Mouse (Mus musculus) embryonic facial prominence, embryonic 14.5 days (tissue): ENCODE data around the gene Atn1. TPM values are rescaled to one million over a fixed set of nuclear protein-coding genes. Genes with fewer than 3 reads are reported as not detected.
A peak's percentile ranks its signal among the peaks of the same experiment; 100 is the strongest.

ENCODE experiments used
- ATAC-seq: fragments of 200-750 bp; cut with Nextera tagmentation; 2 replicates; pipeline ENCODE4 v1.8.0; 2017; ENCODE audit warnings: low read depth, moderate number of reproducible peaks, moderate TSS enrichment
- DNase-seq: peaks from one replicate; pipeline ENCODE4 v3.0.0-alpha.2; 2015; ENCODE audit warnings: low spot score
- H3K27ac ChIP-seq: fragments of 300-500 bp; sonication (generic); replicated peaks from 2 replicates; pipeline ENCODE4 v1.5.1; 2014; ENCODE audit warnings: low read depth, mild to moderate bottlenecking, low read length, moderate library complexity
- H3K27me3 ChIP-seq: fragments of 300-500 bp; sonication (generic); replicated peaks from 2 replicates; pipeline ENCODE4 v1.6.1; 2014; ENCODE audit warnings: low read length; ENCODE audit not compliant: control insufficient read depth, insufficient read depth
- H3K36me3 ChIP-seq: fragments of 300-500 bp; sonication (generic); 2 replicates; pipeline ENCODE4 v1.6.1; 2014; ENCODE audit warnings: low read length, mixed read lengths; ENCODE audit not compliant: control insufficient read depth, insufficient read depth
- H3K4me1 ChIP-seq: fragments of 300-500 bp; sonication (generic); 2 replicates; pipeline ENCODE4 v1.6.1; 2014; ENCODE audit warnings: antibody characterized with exemption, low read length; ENCODE audit not compliant: control insufficient read depth, insufficient read depth
- H3K4me2 ChIP-seq: fragments of 300-500 bp; sonication (generic); 2 replicates; pipeline ENCODE4 v1.6.1; 2014; ENCODE audit warnings: low read depth, mild to moderate bottlenecking, low read length, moderate library complexity, mixed read lengths
- H3K4me3 ChIP-seq: fragments of 300-500 bp; sonication (generic); 2 replicates; pipeline ENCODE4 v1.5.1; 2014; ENCODE audit warnings: low read depth, mild to moderate bottlenecking, low read length
- H3K9ac ChIP-seq: fragments of 300-500 bp; sonication (generic); 2 replicates; pipeline ENCODE4 v1.6.1; 2014; ENCODE audit warnings: low read depth, mild to moderate bottlenecking, low read length, moderate library complexity, mixed read lengths
- H3K9me3 ChIP-seq: fragments of 300-500 bp; sonication (generic); 2 replicates; pipeline ENCODE4 v1.6.1; 2016; ENCODE audit warnings: low read length; ENCODE audit not compliant: control insufficient read depth
- WGBS: fragments of 180-500 bp; shearing (Covaris S2); extraction: QIAGEN DNeasy Blood & Tissue Kit; methylation state at CpG from one replicate; pipeline ENCODE4 v1.1.7; 2014; 5-methylcytosine and 5-hydroxymethylcytosine counted together
- polyA plus RNA-seq: library from polyadenylated mRNA; unstranded; fragments of >200 nt; fragmentation: Nextera tagmentation; extraction: Ambion mirVana; gene quantifications from 2 replicates; pipeline ENCODE4 v1.2.1, GENCODE M21; 2014

The Atn1 gene
- polyA plus RNA-seq, 1 experiment from 2014 or later = 13.8 TPM

DNA sequence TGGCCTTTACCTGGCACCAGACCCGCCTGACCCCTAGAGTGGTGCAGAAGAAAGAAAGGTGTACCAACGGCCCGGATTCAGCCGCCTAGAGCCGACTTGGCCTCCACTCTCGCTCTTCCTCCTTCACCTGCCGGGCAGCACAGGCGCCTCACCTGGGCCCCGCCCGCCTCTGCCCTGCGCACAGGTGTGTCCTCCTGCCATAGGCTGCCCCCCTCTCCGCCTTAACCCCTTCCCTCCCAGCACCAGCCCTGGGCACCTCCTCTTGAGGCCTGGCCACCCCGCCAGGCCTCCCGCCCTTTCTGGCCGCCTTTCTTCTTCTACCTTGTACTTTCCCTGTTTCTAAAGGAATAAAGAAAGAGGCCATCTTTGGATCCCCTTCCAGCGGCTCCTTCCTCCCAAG is 37.6 kb downstream of the Atn1 start:
- 58% methylated on average over 12 of the region's 16 CpGs for WGBS
- peak; percentile 64; the same call in 1 of the 2 replicates for ATAC-seq
- DNase-seq = peak; percentile 83

DNA sequence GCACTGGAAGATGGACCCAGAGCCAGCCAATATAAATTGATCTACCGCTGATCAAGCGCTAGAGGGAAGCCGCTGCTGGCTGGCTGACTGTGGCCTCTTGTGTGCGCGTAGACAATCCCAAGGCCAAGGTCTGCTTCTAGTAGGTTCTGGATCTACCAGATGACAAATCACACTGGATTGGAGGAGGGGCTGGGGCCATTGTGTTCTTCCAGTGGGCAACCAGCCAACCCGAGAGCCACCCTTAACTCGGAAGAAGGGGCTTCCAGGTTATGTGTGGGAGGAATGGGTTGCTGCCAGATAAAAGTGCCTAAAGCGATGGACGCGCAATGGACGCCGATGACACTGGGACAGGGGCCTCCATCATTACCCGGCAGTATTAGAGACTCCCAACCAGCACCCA is 38.4 kb downstream of the Atn1 start:
- peaks cover 47% of the 10 kb centered on the region for H3K36me3 ChIP-seq
- no peaks in the 10 kb centered on the region for H3K9me3 ChIP-seq
- ATAC-seq (no peak), DNase-seq (no peak)
- H3K4me2 ChIP-seq = peak overlapping the region; percentile 43
- H3K4me1 ChIP-seq = peaks cover 5% of the 10 kb centered on the region
- H3K27me3 ChIP-seq = no peaks in the 10 kb centered on the region
- WGBS = 69% methylated on average over 13 of the region's 13 CpGs
- H3K4me3 ChIP-seq = peak overlapping the region; percentile 37
- H3K27ac ChIP-seq = peak overlapping the region; percentile 80
- peak overlapping the region; percentile 61 for H3K9ac ChIP-seq

More for the DNA sequence above, 37.6 kb downstream of the Atn1 start:
- Histone ChIP-seq H3K4me2 (peak overlapping the region; percentile 28), H3K4me1 (no peaks in the 10 kb centered on the region), H3K27ac (peak overlapping the region; percentile 80), H3K9ac (peak overlapping the region; percentile 61), H3K4me3 (peak overlapping the region; percentile 37), H3K27me3 (no peaks in the 10 kb centered on the region), H3K36me3 (peaks cover 41% of the 10 kb centered on the region), H3K9me3 (no peaks in the 10 kb centered on the region)

DNA sequence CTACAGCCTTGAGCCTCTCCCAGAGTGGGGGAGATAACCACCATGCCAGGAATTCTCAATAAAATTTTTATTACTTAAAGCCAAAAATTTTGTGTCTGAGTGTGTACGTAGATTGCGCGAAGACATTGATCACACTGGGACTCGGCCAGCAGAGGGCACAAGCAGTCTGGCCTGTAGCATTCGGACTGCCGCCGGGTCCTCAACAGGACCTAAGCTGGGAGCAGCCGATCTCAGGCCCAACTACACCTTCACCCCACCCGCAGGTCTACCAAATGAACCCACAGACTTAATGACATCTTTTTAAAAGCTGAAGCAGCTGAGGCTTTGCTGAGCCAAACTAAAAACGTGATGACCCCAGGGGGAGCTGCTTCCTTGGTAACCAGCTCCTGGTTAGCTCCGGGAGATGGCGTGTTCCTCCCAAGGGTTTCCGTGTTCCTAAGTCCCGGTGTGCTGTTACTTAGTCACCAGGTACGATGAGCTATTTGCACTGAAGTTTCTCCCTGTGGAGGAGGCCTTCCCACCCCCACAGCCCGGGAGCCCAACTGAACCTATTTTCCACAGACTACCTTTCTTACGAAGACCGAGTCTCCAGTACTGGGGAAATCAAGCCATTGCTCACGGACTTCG is 39.3 kb downstream of the Atn1 start:
- H3K27me3 ChIP-seq = no peaks in the 10 kb centered on the region
- H3K4me1 ChIP-seq = peaks cover 5% of the 10 kb centered on the region
- ATAC-seq (no peak), DNase-seq (peak; percentile 75)
- H3K4me3 ChIP-seq = peak overlapping the region; percentile 37
- peak overlapping the region; percentile 43 for H3K4me2 ChIP-seq
- peak overlapping the region; percentile 19; the same call in 1 of the 2 replicates for H3K27ac ChIP-seq
- H3K9ac ChIP-seq = no peak overlapping the region
- 66% methylated on average over 20 of the region's 20 CpGs for WGBS
- H3K36me3 ChIP-seq = peaks cover 47% of the 10 kb centered on the region
- H3K9me3 ChIP-seq = no peaks in the 10 kb centered on the region

DNA sequence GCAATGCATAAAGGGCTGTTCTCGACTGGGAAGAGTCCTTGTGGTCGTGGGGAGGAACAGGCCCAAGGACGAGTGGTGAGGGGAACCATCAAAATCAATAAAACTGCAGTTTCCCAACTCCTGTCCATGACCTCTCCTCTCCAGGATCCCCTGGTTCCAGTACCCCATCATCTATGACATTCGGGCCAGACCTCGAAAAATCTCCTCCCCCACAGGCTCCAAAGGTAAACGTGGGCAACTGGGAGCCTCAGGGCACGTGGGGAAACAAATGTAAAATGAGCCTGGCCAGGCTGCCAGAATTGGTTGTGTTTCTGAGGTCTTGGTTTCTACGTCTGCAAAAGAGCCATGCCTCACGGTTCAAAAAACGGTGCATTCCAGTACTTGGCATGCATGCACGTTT is 43.4 kb downstream of the Atn1 start:
- Histone ChIP-seq H3K27ac (peak overlapping the region; percentile 84; the same call in 1 of the 2 replicates), H3K27me3 (no peaks in the 10 kb centered on the region), H3K4me3 (peak overlapping the region; percentile 99), H3K4me1 (peaks cover 16% of the 10 kb centered on the region), H3K9ac (peak overlapping the region; percentile 96), H3K9me3 (no peaks in the 10 kb centered on the region), H3K4me2 (peak overlapping the region; percentile 96), H3K36me3 (peaks cover 56% of the 10 kb centered on the region)
- ATAC-seq = no peak
- 13% methylated on average over 11 of the region's 11 CpGs for WGBS
- no peak for DNase-seq

DNA sequence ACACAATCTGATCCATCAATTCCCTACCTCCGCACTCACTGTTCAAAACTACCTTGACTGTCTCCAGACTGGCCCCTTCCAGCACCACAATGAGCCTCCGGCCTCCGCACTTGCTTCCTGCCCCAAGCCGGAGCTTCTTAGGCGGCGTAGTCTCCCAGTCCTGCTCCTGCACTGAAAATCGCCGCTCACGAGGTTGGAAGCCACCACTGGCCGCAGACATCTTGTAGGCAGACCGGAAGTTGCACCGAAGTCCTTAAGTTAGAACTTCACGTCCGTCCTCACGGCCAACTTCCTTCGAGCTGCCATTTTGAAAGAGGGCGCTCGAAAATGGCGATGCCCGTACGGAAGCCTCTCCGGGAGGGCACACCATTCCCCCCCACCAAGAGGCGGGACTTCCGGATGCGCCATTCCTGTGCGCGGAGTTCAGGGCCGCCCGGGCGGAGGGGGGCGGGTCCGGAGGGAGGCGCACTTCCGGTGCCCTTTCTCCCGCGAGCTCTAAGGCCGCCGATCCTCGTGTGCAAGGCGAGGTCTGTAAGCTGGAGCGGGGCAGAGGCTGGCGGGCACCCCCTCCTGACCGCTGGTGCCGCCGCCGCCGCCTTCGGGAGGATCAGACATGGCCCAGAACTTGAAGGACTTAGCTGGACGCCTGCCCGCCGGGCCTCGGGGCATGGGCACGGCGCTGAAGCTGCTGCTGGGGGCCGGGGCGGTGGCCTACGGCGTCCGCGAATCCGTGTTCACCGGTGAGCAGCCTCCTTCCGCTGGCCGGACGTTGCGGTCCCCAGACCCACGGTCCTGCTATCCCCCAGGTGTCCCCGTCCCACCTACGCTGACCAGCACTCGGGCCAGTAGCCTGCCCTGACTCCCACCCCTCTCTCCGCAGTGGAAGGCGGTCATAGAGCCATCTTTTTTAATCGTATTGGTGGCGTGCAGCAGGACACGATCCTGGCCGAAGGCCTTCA is 44.2 kb downstream of the Atn1 start, which contains the start of the genes Emg1 and Phb2:
Gene Emg1 (minus strand): TSS at position 355 of the 959 bp plus-strand sequence.
Gene Phb2 (plus strand): TSS at position 513 of the 959 bp plus-strand sequence.
- peak within 1 kb of the TSS; percentile 84 for H3K27ac ChIP-seq
- ATAC-seq (peak; percentile 96), DNase-seq (peak; percentile 99)
- WGBS = under 1% methylated on average over 50 of the region's 76 CpGs
- peaks cover 16% of the 10 kb centered on the region for H3K4me1 ChIP-seq
- peak within 1 kb of the TSS; percentile 99 for H3K4me3 ChIP-seq
- H3K36me3 ChIP-seq = peaks cover 56% of the 10 kb centered on the region
- H3K9ac ChIP-seq = peak within 1 kb of the TSS; percentile 96
- H3K27me3 ChIP-seq = no peaks in the 10 kb centered on the region
- H3K4me2 ChIP-seq = peak within 1 kb of the TSS; percentile 96
- no peaks in the 10 kb centered on the region for H3K9me3 ChIP-seq

DNA sequence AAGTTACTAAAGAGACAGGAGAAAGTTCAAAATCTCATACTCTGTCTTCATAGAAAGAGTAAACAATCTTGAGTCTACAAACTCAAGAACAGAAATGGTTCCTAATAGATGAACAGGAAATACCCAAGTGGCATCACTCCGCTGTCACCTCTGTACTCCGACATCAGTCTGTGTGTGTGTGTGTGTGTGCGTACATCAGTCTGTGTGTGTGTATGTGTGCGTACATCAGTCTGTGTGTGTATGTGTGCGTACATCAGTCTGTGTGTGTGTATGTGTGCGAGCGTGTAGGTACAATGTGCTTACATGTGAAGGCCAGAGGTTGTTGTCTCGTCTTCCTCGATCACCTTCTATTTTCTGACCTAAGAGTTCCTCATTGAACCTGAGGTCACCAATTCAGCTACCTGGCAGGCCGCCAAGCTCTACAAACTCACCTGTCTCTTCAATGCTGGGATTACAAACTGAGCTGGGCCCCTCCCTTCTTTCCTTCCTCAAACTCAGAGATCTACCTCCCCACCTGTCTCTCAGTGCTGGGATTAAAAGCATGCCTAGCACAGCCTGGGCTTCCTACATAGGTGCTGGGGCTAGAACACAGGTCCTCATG is 47.9 kb downstream of the Atn1 start:
- peaks cover 15% of the 10 kb centered on the region for H3K4me1 ChIP-seq
- no peak for ATAC-seq
- H3K27ac ChIP-seq = no peak overlapping the region
- no peak overlapping the region for H3K9ac ChIP-seq
- H3K9me3 ChIP-seq = no peaks in the 10 kb centered on the region
- 95% methylated on average over 10 of the region's 10 CpGs for WGBS
- no peak overlapping the region for H3K4me2 ChIP-seq
- H3K27me3 ChIP-seq = no peaks in the 10 kb centered on the region
- peaks cover 49% of the 10 kb centered on the region for H3K36me3 ChIP-seq
- no peak for DNase-seq
- H3K4me3 ChIP-seq = no peak overlapping the region

DNA sequence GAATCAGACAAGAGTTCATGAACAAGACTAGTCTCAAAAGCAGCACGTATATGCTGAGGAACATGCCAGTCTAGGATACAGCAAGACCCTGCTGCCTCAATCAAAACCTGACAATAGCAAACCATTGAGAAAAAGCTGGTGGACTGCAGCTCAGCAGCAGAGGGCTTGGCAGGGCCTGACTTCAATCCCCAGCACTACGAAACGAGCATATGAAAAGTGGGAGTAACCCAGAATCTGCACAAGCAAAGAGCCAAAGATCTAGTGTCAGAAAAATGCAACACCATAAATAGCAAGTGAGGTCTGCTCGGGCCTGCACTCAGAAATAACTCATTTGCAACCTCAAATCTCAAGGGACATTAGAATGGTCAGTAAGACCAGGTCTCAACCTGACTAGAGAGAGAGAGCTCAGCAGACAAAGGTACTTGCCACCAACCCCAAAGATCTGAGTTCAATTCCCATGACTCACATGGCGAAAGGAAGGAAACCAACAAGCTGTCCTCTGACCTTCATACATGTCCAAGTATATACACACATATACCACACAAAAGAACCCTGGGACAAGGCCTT is 50.2 kb downstream of the Atn1 start:
- DNase-seq = no peak
- peaks cover 9% of the 10 kb centered on the region for H3K4me1 ChIP-seq
- no peak overlapping the region for H3K27ac ChIP-seq
- no peaks in the 10 kb centered on the region for H3K9me3 ChIP-seq
- no peak overlapping the region for H3K9ac ChIP-seq
- ATAC-seq = no peak
- H3K4me3 ChIP-seq = no peak overlapping the region
- 80% methylated on average over 5 of the region's 5 CpGs for WGBS
- no peak overlapping the region for H3K4me2 ChIP-seq
- H3K36me3 ChIP-seq = peaks cover 70% of the 10 kb centered on the region
- no peaks in the 10 kb centered on the region for H3K27me3 ChIP-seq

DNA sequence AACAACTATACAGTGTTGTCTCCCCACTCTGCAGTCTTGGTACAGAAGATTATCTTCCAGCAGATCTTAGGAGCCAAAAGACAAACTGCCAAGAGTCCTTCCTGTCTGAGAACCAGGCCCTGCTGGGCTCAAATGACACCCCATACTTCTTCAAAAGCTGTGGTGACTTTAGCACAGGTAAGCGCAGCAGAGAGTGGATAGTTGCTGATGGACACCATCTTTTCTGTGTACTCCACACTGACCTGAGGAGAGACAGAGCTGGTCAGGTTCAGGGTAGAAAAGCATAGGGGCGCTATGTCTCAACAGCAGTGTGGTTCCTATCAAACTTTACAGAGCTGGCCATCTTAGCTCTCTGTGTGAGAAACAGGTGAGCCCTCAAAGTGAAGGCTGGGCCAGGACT is 51.9 kb downstream of the Atn1 start:
- H3K4me2 ChIP-seq = no peak overlapping the region
- 85% methylated on average over 2 of the region's 2 CpGs for WGBS
- no peaks in the 10 kb centered on the region for H3K27me3 ChIP-seq
- no peak overlapping the region for H3K9ac ChIP-seq
- DNase-seq (no peak), ATAC-seq (no peak)
- no peak overlapping the region for H3K4me3 ChIP-seq
- H3K27ac ChIP-seq = no peak overlapping the region
- no peaks in the 10 kb centered on the region for H3K9me3 ChIP-seq
- no peaks in the 10 kb centered on the region for H3K4me1 ChIP-seq
- peaks cover 87% of the 10 kb centered on the region for H3K36me3 ChIP-seq
